Mouse (Mus musculus) spleen, adult 12 weeks (tissue): ENCODE results near the gene Rabgap1l.

ENCODE experiments used
- DNase-seq: peaks from one replicate; pipeline ENCODE4 v3.0.0; 2022; ENCODE audit warnings: low spot score

Rabgap1l gene

GRCm38 (mm10) chr1:160312658-160313057 is 480.4 kb downstream of the Rabgap1l start:
- DNase-seq: no peak

- DNase-seq: no peak
Observed at GRCm38 (mm10) chr1:160311861-160312260, 481.1 kb downstream of the Rabgap1l start.

- no peak for DNase-seq
Observed at GRCm38 (mm10) chr1:160309951-160310350, 483.1 kb downstream of the Rabgap1l start.

GRCm38 (mm10) chr1:160308996-160309395 is 484.0 kb downstream of the Rabgap1l start:
- DNase-seq: peak; percentile 30

- DNase-seq: no peak
Observed at GRCm38 (mm10) chr1:160308498-160308897, 484.5 kb downstream of the Rabgap1l start.

GRCm38 (mm10) chr1:160306866-160307616 is 486.0 kb downstream of the Rabgap1l start:
- DNase-seq: no peak

- DNase-seq: no peak
Observed at GRCm38 (mm10) chr1:160306336-160306735, 486.7 kb downstream of the Rabgap1l start.

GRCm38 (mm10) chr1:160305826-160306225 is 487.2 kb downstream of the Rabgap1l start:
- no peak for DNase-seq

GRCm38 (mm10) chr1:160304969-160305498 is 488.0 kb downstream of the Rabgap1l start:
- DNase-seq: no peak

- no peak for DNase-seq
Observed at GRCm38 (mm10) chr1:160302268-160302667, 490.7 kb downstream of the Rabgap1l start.

GRCm38 (mm10) chr1:160301156-160301555 is 491.9 kb downstream of the Rabgap1l start:
- no peak for DNase-seq

- no peak for DNase-seq
Observed at GRCm38 (mm10) chr1:160300704-160301103, 492.3 kb downstream of the Rabgap1l start.

- DNase-seq: no peak
Observed at GRCm38 (mm10) chr1:160299979-160300378, 493.0 kb downstream of the Rabgap1l start.

GRCm38 (mm10) chr1:160298893-160299292 is 494.1 kb downstream of the Rabgap1l start:
- no peak for DNase-seq

GRCm38 (mm10) chr1:160297701-160298100 is 495.3 kb downstream of the Rabgap1l start:
- no peak for DNase-seq

- no peak for DNase-seq
Observed at GRCm38 (mm10) chr1:160295323-160295722, 497.7 kb downstream of the Rabgap1l start.

GRCm38 (mm10) chr1:160293488-160293887 is 499.5 kb downstream of the Rabgap1l start:
- no peak for DNase-seq

- no peak for DNase-seq
Observed at GRCm38 (mm10) chr1:160292058-160292457, 501.0 kb downstream of the Rabgap1l start.

GRCm38 (mm10) chr1:160290242-160290641 is 502.8 kb downstream of the Rabgap1l start:
- DNase-seq: no peak

GRCm38 (mm10) chr1:160287058-160287645 is 505.9 kb downstream of the Rabgap1l start:
- no peak for DNase-seq

GRCm38 (mm10) chr1:160286400-160287057 is 506.5 kb downstream of the Rabgap1l start:
- DNase-seq: no peak

GRCm38 (mm10) chr1:160284241-160284640 is 508.8 kb downstream of the Rabgap1l start:
- DNase-seq: no peak
